Mouse (Mus musculus) MEL (cell line): ENCODE data around the gene Eif2ak4. TPM values are rescaled to one million over a fixed set of nuclear protein-coding genes. Genes with fewer than 3 reads are reported as not detected.

Source experiments
- DNase-seq: peaks from one replicate; pipeline ENCODE4 v3.0.0; 2011; ENCODE audit warnings: low read depth, low spot score
- H3K27ac ChIP-seq: 2 replicates; pipeline ENCODE4 v1.5.1; 2012; ENCODE audit warnings: low read depth, mild to moderate bottlenecking, control low read depth, low read length, moderate library complexity; ENCODE audit not compliant: control insufficient read depth
- H3K27me3 ChIP-seq, 2 experiments: fragments of 150-350 bp in 1 of 2; sonication (generic) in 1 of 2; 2 replicates each; pipeline ENCODE4 v1.6.1; 2012; ENCODE audit warnings: low read length in 2 of 2, mild to moderate bottlenecking in 2 of 2, improper control_type of control experiment in 1 of 2, moderate library complexity in 1 of 2; ENCODE audit not compliant: insufficient read depth in 2 of 2, control insufficient read depth in 1 of 2
- H3K36me3 ChIP-seq, 2 experiments: 2 replicates each; pipeline ENCODE4 v1.6.1; 2012 to 2014; ENCODE audit warnings: low read length in 2 of 2, improper control_type of control experiment in 1 of 2, inconsistent platforms in 1 of 2, mild to moderate bottlenecking in 1 of 2; ENCODE audit not compliant: insufficient read depth in 2 of 2, control insufficient read depth in 1 of 2
- H3K4me1 ChIP-seq, 2 experiments: fragments of 150-350 bp in 1 of 2; sonication (generic) in 1 of 2; 2 replicates each; pipeline ENCODE4 v1.6.1; 2012; ENCODE audit warnings: low read length in 2 of 2, improper control_type of control experiment in 1 of 2, mild to moderate bottlenecking in 1 of 2; ENCODE audit not compliant: insufficient read depth in 2 of 2, control insufficient read depth in 1 of 2
- H3K4me3 ChIP-seq, 2 experiments: fragments of 150-350 bp in 1 of 2; sonication (generic) in 1 of 2; 2 replicates each; pipeline ENCODE4 v1.5.1; 2012; ENCODE audit warnings: low read depth in 2 of 2, low read length in 2 of 2, mild to moderate bottlenecking in 2 of 2, moderate library complexity in 2 of 2, control low read depth in 1 of 2, improper control_type of control experiment in 1 of 2; ENCODE audit not compliant: control insufficient read depth in 1 of 2, insufficient read depth in 1 of 2
- H3K79me2 ChIP-seq: 2 replicates; pipeline ENCODE4 v1.6.1; 2012; ENCODE audit warnings: mild to moderate bottlenecking, low read length, moderate library complexity; ENCODE audit not compliant: control insufficient read depth, poor library complexity, insufficient read depth
- H3K9ac ChIP-seq: 2 replicates; pipeline ENCODE4 v1.6.1; 2012; ENCODE audit warnings: low read depth, mild to moderate bottlenecking, control low read depth, low read length, moderate library complexity; ENCODE audit not compliant: control insufficient read depth, poor library complexity, severe bottlenecking
- H3K9me3 ChIP-seq: fragments of 150-350 bp; sonication (generic); replicated peaks from 2 replicates; pipeline ENCODE4 v1.6.1; 2012; ENCODE audit warnings: mild to moderate bottlenecking, low read length, improper control_type of control experiment, moderate library complexity; ENCODE audit not compliant: insufficient read depth
- ELF1 ChIP-seq: IDR thresholded peaks from 2 replicates; pipeline ENCODE4 v1.6.1; 2014; ENCODE audit warnings: low read depth, mild to moderate bottlenecking, inconsistent platforms, low read length, improper control_type of control experiment, moderate library complexity
- EP300 ChIP-seq, 2 experiments: IDR thresholded peaks; 2 replicates each; pipeline ENCODE4 v1.6.1; 2011; ENCODE audit warnings: improper control_type of control experiment in 2 of 2, low read length in 2 of 2, low read depth in 1 of 2, mild to moderate bottlenecking in 1 of 2
- ETS1 ChIP-seq: IDR thresholded peaks from 2 replicates; pipeline ENCODE4 v1.6.1; 2012; ENCODE audit warnings: low read depth, mild to moderate bottlenecking, inconsistent platforms, low read length, improper control_type of control experiment, moderate library complexity
- GATA1 ChIP-seq: IDR thresholded peaks from 2 replicates; pipeline ENCODE4 v1.6.1; 2011; ENCODE audit warnings: low read depth, low read length, improper control_type of control experiment
- MAFK ChIP-seq: IDR thresholded peaks from 2 replicates; pipeline ENCODE4 v1.6.1; 2011; ENCODE audit warnings: low read depth, mild to moderate bottlenecking, low read length, improper control_type of control experiment, borderline replicate concordance
- MAX ChIP-seq: IDR thresholded peaks from 2 replicates; pipeline ENCODE4 v1.6.1; 2011; ENCODE audit warnings: low read length, improper control_type of control experiment
- MAZ ChIP-seq: IDR thresholded peaks from 2 replicates; pipeline ENCODE4 v1.6.1; 2012; ENCODE audit warnings: low read depth, mild to moderate bottlenecking, inconsistent platforms, low read length, improper control_type of control experiment
- MEF2A ChIP-seq: IDR thresholded peaks from 2 replicates; pipeline ENCODE4 v1.6.1; 2014; ENCODE audit warnings: low read depth, mild to moderate bottlenecking, inconsistent platforms, low read length, improper control_type of control experiment; ENCODE audit not compliant: poor library complexity, insufficient replicate concordance, severe bottlenecking; ENCODE audit errors: extremely low read depth
- MXI1 ChIP-seq: IDR thresholded peaks from 2 replicates; pipeline ENCODE4 v1.6.1; 2011; ENCODE audit warnings: mild to moderate bottlenecking, low read depth, low read length, improper control_type of control experiment
- MYB ChIP-seq: IDR thresholded peaks from 2 replicates; pipeline ENCODE4 v1.6.1; 2011; ENCODE audit warnings: mild to moderate bottlenecking, low read depth, low read length, improper control_type of control experiment
- POLR2AphosphoS2 ChIP-seq: IDR thresholded peaks from 2 replicates; pipeline ENCODE4 v1.6.1; 2011; ENCODE audit warnings: low read length, improper control_type of control experiment
- POLR2AphosphoS5 ChIP-seq: IDR thresholded peaks from 2 replicates; pipeline ENCODE4 v1.6.1; 2012; ENCODE audit warnings: low read depth, borderline replicate concordance, mild to moderate bottlenecking, inconsistent platforms, low read length, moderate library complexity, mixed read lengths
- SIN3A ChIP-seq: IDR thresholded peaks from 2 replicates; pipeline ENCODE4 v1.6.1; 2012; ENCODE audit warnings: low read length, improper control_type of control experiment, inconsistent platforms
- SMC3 ChIP-seq: IDR thresholded peaks from 2 replicates; pipeline ENCODE4 v1.6.1; 2011; ENCODE audit warnings: low read depth, low read length, improper control_type of control experiment
- TAL1 ChIP-seq: IDR thresholded peaks from 2 replicates; pipeline ENCODE4 v1.6.1; 2012; ENCODE audit warnings: mild to moderate bottlenecking, inconsistent platforms, low read length, moderate library complexity, mixed read lengths
- TBP ChIP-seq: IDR thresholded peaks from 2 replicates; pipeline ENCODE4 v1.8.0; 2011; ENCODE audit warnings: low read depth, low read length, improper control_type of control experiment
- UBTF ChIP-seq: IDR thresholded peaks from 2 replicates; pipeline ENCODE4 v1.6.1; 2012; ENCODE audit warnings: low read depth, mild to moderate bottlenecking, inconsistent platforms, low read length, improper control_type of control experiment, moderate library complexity, borderline replicate concordance; ENCODE audit not compliant: insufficient read depth
- USF2 ChIP-seq, 2 experiments: IDR thresholded peaks; 2 replicates each; pipeline ENCODE4 v1.6.1; 2011 to 2012; ENCODE audit warnings: improper control_type of control experiment in 2 of 2, low read length in 2 of 2, borderline replicate concordance in 1 of 2, inconsistent platforms in 1 of 2, low read depth in 1 of 2, mild to moderate bottlenecking in 1 of 2; ENCODE audit not compliant: insufficient read depth in 1 of 2
- ZC3H11A ChIP-seq: IDR thresholded peaks from 2 replicates; pipeline ENCODE4 v1.6.1; 2012; ENCODE audit warnings: low read depth, mild to moderate bottlenecking, inconsistent platforms, low read length, improper control_type of control experiment
- ZKSCAN1 ChIP-seq: IDR thresholded peaks from 2 replicates; pipeline ENCODE4 v1.6.1; 2012; ENCODE audit warnings: low read depth, mild to moderate bottlenecking, inconsistent platforms, low read length, improper control_type of control experiment, moderate library complexity
- polyA plus RNA-seq, 2 experiments: library from polyadenylated mRNA; stranded (reverse) in 1 of 2; unstranded in 1 of 2; fragments of >175 nt in 1 of 2; fragments of >200 nt in 1 of 2; gene quantifications; 2 replicates each; pipeline versions ENCODE4 v1.2.1 to v1.2.4; 2012; ENCODE audit warnings: low replicate concordance in 2 of 2, low read depth in 1 of 2; ENCODE audit not compliant: insufficient read length in 2 of 2, insufficient read depth in 1 of 2, missing spikeins in 1 of 2
- total RNA-seq: library from RNA; depleted of rRNA; stranded (reverse); fragments of 300-350 nt; gene quantifications from 2 replicates; pipeline ENCODE4 v1.2.3, GENCODE M21; 2012

Gene Eif2ak4
- total and polyA plus RNA-seq, 3 experiments = 13.2 to 15.5 TPM; not detected in 1

DNA sequence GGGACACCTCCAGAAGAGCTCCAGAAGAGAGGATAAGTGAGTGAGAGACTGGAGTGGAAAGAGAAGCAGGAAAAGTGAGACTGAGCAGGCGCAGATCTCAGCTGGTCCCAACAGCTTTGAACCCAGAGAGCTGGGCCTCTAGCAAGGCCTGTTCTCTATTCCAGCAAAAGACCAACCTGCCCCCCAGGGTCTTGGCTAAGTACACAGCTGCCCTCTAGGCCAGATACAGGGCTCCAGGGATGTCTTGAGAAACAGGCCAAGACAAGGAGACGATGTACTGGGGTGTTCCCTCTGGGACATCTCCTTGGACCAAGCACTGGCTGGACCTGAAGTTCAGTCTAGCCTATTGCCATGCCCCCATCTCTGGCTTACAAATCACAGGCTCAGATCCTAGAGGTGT is 111.8 kb downstream of the Eif2ak4 start:
- Histone ChIP-seq H3K27ac (no peak overlapping the region), H3K79me2 (no peaks in the 10 kb centered on the region)
- TF ChIP-seq MEF2A (no peak), MYB (no peak), POLR2AphosphoS2 (no peak), SIN3A (no peak), TBP (no peak), ZC3H11A (no peak), ZKSCAN1 (no peak), MAX (no peak), TAL1 (no peak), SMC3 (no peak), UBTF (no peak), POLR2AphosphoS5 (no peak), MAZ (no peak), MXI1 (no peak), MAFK (no peak), EP300 (IDR thresholded peaks at IDR 0.05; ENCODE audit: low read depth in 1 of 2, low read length in 2 of 2) (no peak), USF2 (IDR thresholded peaks at IDR 0.05; ENCODE audit: borderline replicate concordance in 1 of 2, insufficient read depth in 1 of 2, low read depth in 1 of 2, low read length in 2 of 2) (no peak), ETS1 (no peak), ELF1 (no peak)

DNA sequence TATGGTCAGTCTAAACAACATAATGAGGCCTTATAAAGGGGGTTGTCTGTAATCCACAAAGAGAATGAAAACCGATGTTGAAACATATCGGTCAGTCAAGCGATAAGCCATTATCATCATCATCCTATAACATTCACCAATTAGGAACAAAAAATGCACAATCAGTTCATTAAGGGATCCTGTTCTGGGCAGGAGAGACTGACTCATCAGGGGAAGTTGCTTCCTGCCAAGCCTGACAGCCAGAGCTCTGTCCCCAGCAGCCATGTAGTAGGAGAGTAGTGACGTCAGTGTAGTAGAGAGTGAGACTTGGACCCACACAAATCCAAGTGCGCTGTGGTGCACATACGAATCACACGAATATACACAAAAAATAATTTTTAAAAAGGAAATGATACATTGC is 118.7 kb downstream of the Eif2ak4 start:
- Histone ChIP-seq H3K4me3 (no peak overlapping the region), H3K79me2 (no peaks in the 10 kb centered on the region), H3K27me3 (peaks cover 7 to 10% of the 10 kb centered on the region in 2 experiments; a peak in 3 of 4 replicates), H3K27ac (no peak overlapping the region), H3K36me3 (no peaks in the 10 kb centered on the region; a peak in 1 of 4 replicates), H3K9me3 (no peaks in the 10 kb centered on the region), H3K9ac (no peak overlapping the region), H3K4me1 (no peaks in the 10 kb centered on the region; a peak in 1 of 4 replicates)
- no peak for TF ChIP-seq TBP
- 0 out of 2 replicates have a peak, but pooled peaks have one; percentile 4 for TF ChIP-seq GATA1
- DNase-seq = peak; percentile 36

More for the DNA sequence above, 111.8 kb downstream of the Eif2ak4 start:
- no peaks in the 10 kb centered on the region for H3K36me3 ChIP-seq
- H3K4me1 ChIP-seq = no peaks in the 10 kb centered on the region
- no peaks in the 10 kb centered on the region for H3K9me3 ChIP-seq
- no peak overlapping the region for H3K4me3 ChIP-seq
- DNase-seq = no peak
- H3K9ac ChIP-seq = no peak overlapping the region
- H3K27me3 ChIP-seq = peaks cover 14 to 15% of the 10 kb centered on the region in 2 experiments
